In genomic region chr10:7792751-7793385, GRCm38 (mm10) we compare ENCODE assay signal across 8 mouse cellular contexts. TPM values are rescaled to one million over a fixed set of nuclear protein-coding genes. Genes with fewer than 3 reads are reported as not detected.
A peak's percentile ranks its signal among the peaks of the same experiment; 100 is the strongest.
DNase-seq lines count a peak whose midpoint lies in the region; ATAC-seq and TF ChIP-seq lines count a peak whose summit lies in the region.

Gene Ginm1 (minus strand): TSS chr10:7792824.
Gene Ppil4 (plus strand): TSS chr10:7792891.

- no peaks in the 10 kb centered on the region for H3K27me3 ChIP-seq in MEL (ENCODE audit: control insufficient read depth in 1 of 2, insufficient read depth in 2 of 2, low read length in 2 of 2)
- no peaks in the 10 kb centered on the region for H3K27me3 ChIP-seq in cerebellum, adult 2 months (ENCODE audit: control insufficient read depth, insufficient read depth, low read length)
- no peaks in the 10 kb centered on the region for H3K27me3 ChIP-seq in hindbrain, embryonic 10.5 days (ENCODE audit: insufficient read depth, poor library complexity, severe bottlenecking)
- H3K27me3 ChIP-seq in lung, postnatal 0 days (replicated peaks; ENCODE audit: insufficient read depth, low read length): no peaks in the 10 kb centered on the region

- no peak for TF ChIP-seq RAD21 in MEL (IDR thresholded peaks at IDR 0.05; ENCODE audit: low read depth, low read length)

- H3K27ac ChIP-seq in MEL (ENCODE audit: control insufficient read depth, low read depth, low read length): peak within 1 kb of the TSS; percentile 64
- peak within 1 kb of the TSS; percentile 69 for H3K27ac ChIP-seq in cerebellum, adult 2 months (ENCODE audit: insufficient read depth, low read length)
- H3K27ac ChIP-seq in hindbrain, embryonic 10.5 days: peak within 1 kb of the TSS; percentile 94
- H3K27ac ChIP-seq in lung, postnatal 0 days (ENCODE audit: low read length): peak within 1 kb of the TSS; percentile 70

- H3K9ac ChIP-seq in MEL (ENCODE audit: control insufficient read depth, low read depth, low read length, poor library complexity, severe bottlenecking): peak within 1 kb of the TSS; percentile 99
- peak within 1 kb of the TSS; percentile 81 for H3K9ac ChIP-seq in lung, postnatal 0 days (replicated peaks; ENCODE audit: low read depth)

- peaks cover 30% of the 10 kb centered on the region for H3K79me2 ChIP-seq in MEL (ENCODE audit: control insufficient read depth, insufficient read depth, low read length, poor library complexity)

- WGBS in cerebellum, adult 2 months: under 1% methylated on average over 52 of the region's 52 CpGs
- WGBS in hindbrain, embryonic 10.5 days: 2% methylated on average over 52 of the region's 52 CpGs
- WGBS in lung, postnatal 0 days: under 1% methylated on average over 48 of the region's 52 CpGs

- peak; percentile 98 for ATAC-seq in lung, postnatal 0 days

- DNase-seq in MEL (ENCODE audit: low read depth, low spot score): peak; percentile 94
- DNase-seq in cerebellum, adult 2 months: peak; percentile 90 to 91
- peak; percentile 96 for DNase-seq in forelimb bud, embryonic 11.5 days (ENCODE audit: low read depth, low spot score)
- DNase-seq in hindbrain, embryonic 10.5 days (ENCODE audit: low spot score): peak; percentile 87
- DNase-seq in layer of hippocampus, adult 9-11 months: peak; percentile 87
- DNase-seq in lung, postnatal 0 days (ENCODE audit: low spot score): peak; percentile 95
- peak; percentile 93 for DNase-seq in ovary, postnatal 14 days (ENCODE audit: low spot score)
- DNase-seq in thymus, postnatal 14 days: peak; percentile 90

- no peak for TF ChIP-seq EP300 in MEL (IDR thresholded peaks at IDR 0.05; ENCODE audit: low read depth in 1 of 2, low read length in 2 of 2)
- TF ChIP-seq EP300 in lung, postnatal 0 days (IDR thresholded peaks at IDR 0.05): no peak

- no peaks in the 10 kb centered on the region for H3K9me3 ChIP-seq in MEL (replicated peaks; ENCODE audit: insufficient read depth, low read length)
- H3K9me3 ChIP-seq in hindbrain, embryonic 10.5 days: no peaks in the 10 kb centered on the region
- no peaks in the 10 kb centered on the region for H3K9me3 ChIP-seq in lung, postnatal 0 days (ENCODE audit: low read length)

- TF ChIP-seq CTCF in MEL (IDR thresholded peaks at IDR 0.05 in 2 of 3, conservative IDR thresholded peaks at IDR 0.05 in 1 of 3; ENCODE audit: control insufficient read depth in 1 of 3, insufficient read depth in 1 of 3, low read depth in 2 of 3, low read length in 3 of 3, poor library complexity in 1 of 3, severe bottlenecking in 1 of 3): no peak
- TF ChIP-seq CTCF in cerebellum, adult 2 months (IDR thresholded peaks at IDR 0.05; ENCODE audit: borderline replicate concordance, insufficient read depth, low read depth, low read length): no peak
- no peak for TF ChIP-seq CTCF in lung, postnatal 0 days (IDR thresholded peaks at IDR 0.05)

- peak within 1 kb of the TSS; percentile 93 to 98 for H3K4me3 ChIP-seq in MEL (ENCODE audit: control insufficient read depth in 1 of 2, insufficient read depth in 1 of 2, low read depth in 2 of 2, low read length in 2 of 2)
- H3K4me3 ChIP-seq in cerebellum, adult 2 months (replicated peaks; ENCODE audit: insufficient read depth, low read depth, low read length): peak within 1 kb of the TSS; percentile 96
- peak within 1 kb of the TSS; percentile 87 for H3K4me3 ChIP-seq in hindbrain, embryonic 10.5 days
- H3K4me3 ChIP-seq in lung, postnatal 0 days (ENCODE audit: low read depth, low read length): peak within 1 kb of the TSS; percentile 78

- H3K36me3 ChIP-seq in MEL (ENCODE audit: control insufficient read depth in 1 of 2, insufficient read depth in 2 of 2, low read length in 2 of 2): peaks cover 5 to 13% of the 10 kb centered on the region in 2 experiments
- H3K36me3 ChIP-seq in hindbrain, embryonic 10.5 days: peaks cover 45% of the 10 kb centered on the region
- peaks cover 2% of the 10 kb centered on the region for H3K36me3 ChIP-seq in lung, postnatal 0 days (ENCODE audit: insufficient read depth, low read length)

- peaks cover 0 to 8% of the 10 kb centered on the region in 2 experiments; a peak in 3 of 4 replicates for H3K4me1 ChIP-seq in MEL (ENCODE audit: control insufficient read depth in 1 of 2, insufficient read depth in 2 of 2, low read length in 2 of 2)
- H3K4me1 ChIP-seq in cerebellum, adult 2 months (ENCODE audit: control insufficient read depth, insufficient read depth, low read length): peaks cover 3% of the 10 kb centered on the region
- peaks cover 16% of the 10 kb centered on the region for H3K4me1 ChIP-seq in hindbrain, embryonic 10.5 days (replicated peaks)
- H3K4me1 ChIP-seq in lung, postnatal 0 days (ENCODE audit: insufficient read depth, low read depth, low read length): peaks cover 5% of the 10 kb centered on the region; the same call in 1 of the 2 replicates

- H3K4me2 ChIP-seq in lung, postnatal 0 days (replicated peaks; ENCODE audit: low read depth, low read length): peak within 1 kb of the TSS; percentile 54

- peak; percentile 55 to 92; a peak in 3 of 4 replicates for TF ChIP-seq POLR2A in MEL (IDR thresholded peaks at IDR 0.05; ENCODE audit: control insufficient read depth in 1 of 2, insufficient read depth in 1 of 2, low read depth in 1 of 2, low read length in 2 of 2, poor library complexity in 1 of 2)
- TF ChIP-seq POLR2A in cerebellum, adult 2 months (IDR thresholded peaks at IDR 0.05; ENCODE audit: borderline replicate concordance, insufficient read depth, low read length): peak; percentile 98

TF ChIP-seq in MEL, 35 proteins besides CTCF, POLR2A, EP300 and RAD21:
- TF ChIP-seq CHD1 (IDR thresholded peaks at IDR 0.05; ENCODE audit: low read depth, low read length) (peak; percentile 84; the same call in 1 of the 2 replicates), SIN3A (IDR thresholded peaks at IDR 0.05; ENCODE audit: low read length) (peak; percentile 95), MEF2A (IDR thresholded peaks at IDR 0.05; ENCODE audit: extremely low read depth, insufficient replicate concordance, low read depth, low read length, poor library complexity, severe bottlenecking) (no peak), TBP (IDR thresholded peaks at IDR 0.05; ENCODE audit: low read depth, low read length) (peak; percentile 78), KAT2A (conservative IDR thresholded peaks at IDR 0.05; ENCODE audit: low read depth, low read length) (peak; percentile 76; the same call in 1 of the 2 replicates), ZC3H11A (IDR thresholded peaks at IDR 0.05; ENCODE audit: low read depth, low read length) (peak; percentile 36; the same call in 1 of the 2 replicates), HCFC1 (IDR thresholded peaks at IDR 0.05; ENCODE audit: low read depth, low read length) (peak; percentile 96), ZMIZ1 (IDR thresholded peaks at IDR 0.05; ENCODE audit: low read depth, low read length) (peak; percentile 67), MYC (IDR thresholded peaks at IDR 0.05; ENCODE audit: low read depth, low read length) (peak; percentile 86), JUND (IDR thresholded peaks at IDR 0.05; ENCODE audit: low read depth, low read length) (no peak), E2F4 (IDR thresholded peaks at IDR 0.05; ENCODE audit: borderline replicate concordance, low read depth, low read length) (peak; percentile 95; the same call in 1 of the 2 replicates), POLR2AphosphoS2 (IDR thresholded peaks at IDR 0.05; ENCODE audit: low read length) (peak; percentile 85; the same call in 1 of the 2 replicates), NRF1 (IDR thresholded peaks at IDR 0.05; ENCODE audit: insufficient read depth, low read depth, low read length, poor library complexity, severe bottlenecking) (peak; percentile 94), UBTF (IDR thresholded peaks at IDR 0.05; ENCODE audit: borderline replicate concordance, insufficient read depth, low read depth, low read length) (no peak), ETS1 (IDR thresholded peaks at IDR 0.05; ENCODE audit: low read depth, low read length) (peak; percentile 21; the same call in 1 of the 2 replicates), USF1 (IDR thresholded peaks at IDR 0.05; ENCODE audit: low read depth, low read length) (peak; percentile 42; the same call in 1 of the 2 replicates), GATA1 (IDR thresholded peaks at IDR 0.05; ENCODE audit: low read depth, low read length) (peak; percentile 43; the same call in 1 of the 2 replicates), USF2 (IDR thresholded peaks at IDR 0.05; ENCODE audit: borderline replicate concordance in 1 of 2, insufficient read depth in 1 of 2, low read depth in 1 of 2, low read length in 2 of 2) (no peak), MXI1 (IDR thresholded peaks at IDR 0.05; ENCODE audit: low read depth, low read length) (peak; percentile 96), NELFE (IDR thresholded peaks at IDR 0.05; ENCODE audit: low read depth, low read length) (peak; percentile 94), TCF12 (IDR thresholded peaks at IDR 0.05; ENCODE audit: low read depth, low read length) (peak; percentile 75), MAZ (IDR thresholded peaks at IDR 0.05; ENCODE audit: low read depth, low read length) (no peak), POLR2AphosphoS5 (IDR thresholded peaks at IDR 0.05; ENCODE audit: borderline replicate concordance, low read depth, low read length) (no peak), ELF1 (IDR thresholded peaks at IDR 0.05; ENCODE audit: low read depth, low read length) (peak; percentile 52; the same call in 1 of the 2 replicates), MAX (IDR thresholded peaks at IDR 0.05; ENCODE audit: low read length) (peak; percentile 73)
TF ChIP-seq in MEL: peak in this region for 19.

RNA-seq across cellular contexts. Expression of gene Ginm1, which starts in this region (rescaled TPM):
- total RNA-seq in MEL (2012; rRNA removed): 9.2 and 9.7 TPM in 2 replicates
- polyA plus RNA-seq in MEL (2012; ENCODE audit: insufficient read depth in 1 of 2, insufficient read length in 2 of 2, low read depth in 1 of 2, low replicate concordance in 2 of 2, missing spikeins in 1 of 2): 10 to 100 TPM in 1 of 2 experiments, not detected in 1; 13.8 TPM
- 27.6 and 34.1 TPM in 2 replicates for polyA plus RNA-seq in cerebellum, adult 2 months (2012; rRNA removed)
- polyA plus RNA-seq in hindbrain, embryonic 10.5 days (2016; fragmentation: Nextera tagmentation; extraction: Ambion mirVana): 50.9 and 56.0 TPM in 2 replicates
- 167 TPM in 2 replicates for polyA plus RNA-seq in lung, postnatal 0 days (2015; fragmentation: Nextera tagmentation; extraction: Ambion mirVana)

RNA-seq across cellular contexts. Expression of gene Ppil4, which starts in this region (rescaled TPM):
- 30.1 and 34.7 TPM in 2 replicates for total RNA-seq in MEL (2012; rRNA removed)
- polyA plus RNA-seq in MEL (2012; ENCODE audit: insufficient read depth in 1 of 2, insufficient read length in 2 of 2, low read depth in 1 of 2, low replicate concordance in 2 of 2, missing spikeins in 1 of 2): 10 to 100 TPM; 30.5 to 86.3 TPM
- polyA plus RNA-seq in cerebellum, adult 2 months (2012; rRNA removed): 22.3 and 23.1 TPM in 2 replicates
- 30.9 and 40.5 TPM in 2 replicates for polyA plus RNA-seq in hindbrain, embryonic 10.5 days (2016; fragmentation: Nextera tagmentation; extraction: Ambion mirVana)
- polyA plus RNA-seq in lung, postnatal 0 days (2015; fragmentation: Nextera tagmentation; extraction: Ambion mirVana): 30.5 and 30.6 TPM in 2 replicates

Comparison
In these comparisons a context has a peak if more than half of its experiments do, and no peak if none do; other contexts are left out.
1. Peak in every context shown above with its lines: DNase-seq, ATAC-seq, H3K4me3 ChIP-seq and H3K27ac ChIP-seq.